Mouse (Mus musculus): ENCODE data around the gene Hc.

DNA sequence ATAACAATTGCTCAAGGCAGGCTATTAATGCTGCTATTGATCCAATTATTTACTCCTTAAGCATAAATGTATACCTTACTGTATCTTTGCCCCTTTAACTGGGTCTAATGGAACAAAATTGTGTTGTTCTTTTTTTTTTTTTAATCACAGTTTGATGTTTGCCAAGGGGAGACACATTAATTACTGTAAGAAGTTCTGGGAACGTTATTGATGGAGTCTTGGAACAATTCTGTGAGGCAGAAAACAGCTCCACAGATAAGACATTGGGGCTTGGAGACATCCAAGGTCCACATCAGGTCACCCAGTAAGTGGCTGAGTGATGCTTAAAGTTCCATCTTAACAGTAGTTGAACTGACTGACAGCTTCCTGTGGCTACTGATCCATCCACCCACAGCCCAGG, 103.8 kb downstream of the Hc start:
- no peak for TF ChIP-seq GATA1 (IDR thresholded peaks at IDR 0.05; ENCODE audit: borderline replicate concordance, low read length)
- no peak for TF ChIP-seq CTCF (IDR thresholded peaks at IDR 0.05; ENCODE audit: low read depth, low read length)

Measured in G1E (cell line).